Comparison of ENCODE assay signal across 32 mouse cellular contexts in genomic region chr7:131024807-131025206, GRCm38 (mm10). TPM values are rescaled to one million over a fixed set of nuclear protein-coding genes. Genes with fewer than 3 reads are reported as not detected.
A peak's percentile ranks its signal among the peaks of the same experiment; 100 is the strongest.
DNase-seq lines count a peak whose midpoint lies in the region; ATAC-seq and TF ChIP-seq lines count a peak whose summit lies in the region.
"Had no signal": no experiment of that assay in that cellular context is flagged by ENCODE, and none has a peak within 500 bp of the region (broad histone marks: within the 10 kb centered on the region; RNA-seq: fewer than 3 reads in every experiment).

No protein-coding gene starts in this region.

- WGBS in intestine, postnatal 0 days = 13% methylated on average over 1 of the region's 1 CpGs
- 30% methylated on average over 1 of the region's 1 CpGs for WGBS in stomach, embryonic 15.5 days
- 33% methylated on average over 1 of the region's 1 CpGs for WGBS in stomach, postnatal 0 days

- H3K4me2 ChIP-seq in intestine, postnatal 0 days (replicated peaks; ENCODE audit: low read depth) = no peak overlapping the region
- no peak overlapping the region for H3K4me2 ChIP-seq in stomach, embryonic 15.5 days
- H3K4me2 ChIP-seq in stomach, postnatal 0 days (replicated peaks; ENCODE audit: low read depth) = no peak overlapping the region
- H3K4me2 ChIP-seq: embryonic facial prominence, embryonic 13.5 days; embryonic facial prominence, embryonic 15.5 days; forebrain, embryonic 12.5 days had no signal

- H3K4me3 ChIP-seq in intestine, postnatal 0 days (ENCODE audit: low read depth, low read length) = no peak overlapping the region
- H3K4me3 ChIP-seq in stomach, embryonic 15.5 days (replicated peaks) = no peak overlapping the region
- H3K4me3 ChIP-seq in stomach, postnatal 0 days (ENCODE audit: low read depth, low read length) = no peak overlapping the region
- H3K4me3 ChIP-seq: embryonic facial prominence, embryonic 13.5 days; embryonic facial prominence, embryonic 15.5 days; erythroblast, embryonic 14.5 days; forebrain, embryonic 10.5 days; forebrain, embryonic 12.5 days had no signal

- H3K9ac ChIP-seq in intestine, postnatal 0 days (ENCODE audit: low read depth, low read length) = no peak overlapping the region
- no peak overlapping the region for H3K9ac ChIP-seq in stomach, embryonic 15.5 days
- no peak overlapping the region for H3K9ac ChIP-seq in stomach, postnatal 0 days (ENCODE audit: low read length)
- H3K9ac ChIP-seq: embryonic facial prominence, embryonic 13.5 days; embryonic facial prominence, embryonic 15.5 days; forebrain, embryonic 12.5 days had no signal

- H3K9me3 ChIP-seq in intestine, postnatal 0 days (ENCODE audit: control insufficient read depth) = no peaks in the 10 kb centered on the region
- no peaks in the 10 kb centered on the region for H3K9me3 ChIP-seq in stomach, embryonic 15.5 days
- H3K9me3 ChIP-seq in stomach, postnatal 0 days (ENCODE audit: control insufficient read depth, low read length) = no peaks in the 10 kb centered on the region
- H3K9me3 ChIP-seq: embryonic facial prominence, embryonic 13.5 days; embryonic facial prominence, embryonic 15.5 days; forebrain, embryonic 10.5 days; forebrain, embryonic 12.5 days had no signal

- H3K36me3 ChIP-seq in intestine, postnatal 0 days (ENCODE audit: control insufficient read depth, insufficient read depth) = no peaks in the 10 kb centered on the region
- no peaks in the 10 kb centered on the region for H3K36me3 ChIP-seq in stomach, embryonic 15.5 days
- H3K36me3 ChIP-seq in stomach, postnatal 0 days (ENCODE audit: control insufficient read depth, insufficient read depth, low read length) = no peaks in the 10 kb centered on the region
- H3K36me3 ChIP-seq: embryonic facial prominence, embryonic 13.5 days; embryonic facial prominence, embryonic 15.5 days; forebrain, embryonic 10.5 days; forebrain, embryonic 12.5 days; G1E had no signal

- no peak overlapping the region for H3K27ac ChIP-seq in intestine, postnatal 0 days (ENCODE audit: low read depth, low read length)
- H3K27ac ChIP-seq in stomach, embryonic 15.5 days = 0 out of 2 replicates have a peak overlapping the region, but pooled peaks have one; percentile 4
- peak overlapping the region; percentile 69 for H3K27ac ChIP-seq in stomach, postnatal 0 days (replicated peaks)
- H3K27ac ChIP-seq: embryonic facial prominence, embryonic 13.5 days; embryonic facial prominence, embryonic 15.5 days; forebrain, embryonic 10.5 days; forebrain, embryonic 12.5 days had no signal

- H3K4me1 ChIP-seq in intestine, postnatal 0 days (replicated peaks; ENCODE audit: control insufficient read depth, insufficient read depth, low read length) = 0 out of 2 replicates have a peak, but pooled peaks cover 3% of the 10 kb centered on the region
- H3K4me1 ChIP-seq in stomach, embryonic 15.5 days = no peaks in the 10 kb centered on the region
- H3K4me1 ChIP-seq in stomach, postnatal 0 days (replicated peaks; ENCODE audit: control insufficient read depth, insufficient read depth) = no peaks in the 10 kb centered on the region
- H3K4me1 ChIP-seq: embryonic facial prominence, embryonic 13.5 days; embryonic facial prominence, embryonic 15.5 days had no signal

- no peaks in the 10 kb centered on the region for H3K27me3 ChIP-seq in intestine, postnatal 0 days (replicated peaks; ENCODE audit: control insufficient read depth, insufficient read depth, low read length)
- H3K27me3 ChIP-seq in stomach, embryonic 15.5 days (replicated peaks) = no peaks in the 10 kb centered on the region
- H3K27me3 ChIP-seq in stomach, postnatal 0 days (ENCODE audit: control insufficient read depth, insufficient read depth, low read length) = no peaks in the 10 kb centered on the region
- H3K27me3 ChIP-seq: embryonic facial prominence, embryonic 13.5 days; embryonic facial prominence, embryonic 15.5 days; Patski had no signal

- TF ChIP-seq EP300 in stomach, postnatal 0 days (optimal IDR thresholded peaks at IDR 0.05) = no peak

- ATAC-seq in intestine, postnatal 0 days = 0 out of 2 replicates have a peak, but pooled peaks have one; percentile 29
- 0 out of 2 replicates have a peak, but pooled peaks have one; percentile 14 for ATAC-seq in stomach, embryonic 15.5 days (ENCODE audit: insufficient read depth, low FRiP score, low read depth)
- peak; percentile 57; the same call in 1 of the 2 replicates for ATAC-seq in stomach, postnatal 0 days (ENCODE audit: low FRiP score, low TSS enrichment)
- ATAC-seq: activated CD4-positive, CD25-positive, alpha-beta regulatory T cell, adult 4 months; CD4-positive, CD25-positive, alpha-beta regulatory T cell, adult 4 months; forebrain, embryonic 14.5 days; forebrain, embryonic 16.5 days; Patski had no signal

- peak; percentile 67 for DNase-seq in heart, adult 11 months
- DNase-seq in heart, adult 18-20 months = no peak
- DNase-seq in stomach, postnatal 0 days (ENCODE audit: low spot score) = no peak
- DNase-seq in testis, postnatal 14 days (ENCODE audit: low spot score) = no peak
- no peak for DNase-seq in adrenal gland, adult 18-20 months (ENCODE audit: low spot score in 2 of 2)
- DNase-seq in thymus, postnatal 25 days = no peak
- DNase-seq: adrenal gland, adult 2 months; adrenal gland, postnatal 10 days; adrenal gland, postnatal 25 days; B cell, adult 2 months; cerebellum, adult 11-12 months; cerebellum, adult 8-10 months; cerebellum, adult 9-11 months; cerebellum, postnatal 14 days; cerebellum, postnatal 36 days; embryo, embryonic 11 days had no signal

- TF ChIP-seq CTCF in intestine, postnatal 0 days (IDR thresholded peaks at IDR 0.05; ENCODE audit: low read depth) = no peak
- no peak for TF ChIP-seq CTCF in stomach, postnatal 0 days (IDR thresholded peaks at IDR 0.05; ENCODE audit: low read depth)

RNA-seq across cellular contexts. Expression of gene Dmbt1, which starts 7.0 kb away (rescaled TPM):
- 1 to 10 TPM in 1 of 2 experiments, not detected in 1; 1.4 TPM for total RNA-seq in heart, adult 18-20 months (2021)
- 104 and 121 TPM in 2 replicates for polyA plus RNA-seq in intestine, postnatal 0 days (2015; fragmentation: Nextera tagmentation; extraction: Ambion mirVana)
- 47.9 and 69.0 TPM in 2 replicates for polyA plus RNA-seq in stomach, embryonic 15.5 days (2015; fragmentation: Nextera tagmentation; extraction: Ambion mirVana)
- 167 and 174 TPM in 2 replicates for polyA plus RNA-seq in stomach, postnatal 0 days (2015; fragmentation: Nextera tagmentation; extraction: Ambion mirVana)
- total RNA-seq in adrenal gland, adult 18-20 months (2021) = not detected
- total RNA-seq: adrenal gland, postnatal 25 days; CH12.LX; common myeloid progenitor, adult 5-6 weeks had no signal
- polyA plus RNA-seq: activated CD4-positive, CD25-positive, alpha-beta regulatory T cell, adult 4 months; adrenal gland, adult 2 months; CD4-positive, CD25-positive, alpha-beta regulatory T cell, adult 4 months; embryonic facial prominence, embryonic 11.5 days; embryonic facial prominence, embryonic 13.5 days; erythroblast, embryonic 14.5 days; forebrain, embryonic 10.5 days; forebrain, embryonic 12.5 days; forebrain, embryonic 14.5 days; forebrain, embryonic 16.5 days; G1E; Patski had no signal
